Mouse (Mus musculus): ENCODE measurements around the gene Mapkapk3.
"Not testable (repeated sequence)": the region's sequence is repeated elsewhere in the genome, so short reads cannot be mapped to it uniquely, and the experiment has no call there.

The Mapkapk3 gene

GRCm38 (mm10) chr9:107307099-107307872 lies 17.6 kb upstream of the Mapkapk3 start:
- no peak for DNase-seq (ENCODE audit: low spot score)

GRCm38 (mm10) chr9:107306673-107307072 lies 17.0 kb upstream of the Mapkapk3 start:
- DNase-seq (ENCODE audit: low spot score): not testable (repeated sequence)

GRCm38 (mm10) chr9:107305601-107306542 lies 16.2 kb upstream of the Mapkapk3 start:
- DNase-seq (ENCODE audit: low spot score): no peak

GRCm38 (mm10) chr9:107305012-107305411 lies 15.3 kb upstream of the Mapkapk3 start:
- DNase-seq (ENCODE audit: low spot score): no peak

GRCm38 (mm10) chr9:107304383-107304782 lies 14.7 kb upstream of the Mapkapk3 start:
- DNase-seq (ENCODE audit: low spot score): no peak

GRCm38 (mm10) chr9:107303900-107304299 lies 14.2 kb upstream of the Mapkapk3 start:
- no peak for DNase-seq (ENCODE audit: low spot score)

GRCm38 (mm10) chr9:107303121-107303820 lies 13.6 kb upstream of the Mapkapk3 start:
- no peak for DNase-seq (ENCODE audit: low spot score)

GRCm38 (mm10) chr9:107302592-107302991 lies 12.9 kb upstream of the Mapkapk3 start:
- no peak for DNase-seq (ENCODE audit: low spot score)

- no peak for DNase-seq (ENCODE audit: low spot score)
Measured at GRCm38 (mm10) chr9:107301554-107302331, 12.1 kb upstream of the Mapkapk3 start.

- no peak for DNase-seq (ENCODE audit: low spot score)
Measured at GRCm38 (mm10) chr9:107300224-107300973, 10.7 kb upstream of the Mapkapk3 start.

GRCm38 (mm10) chr9:107299783-107300182 lies 10.1 kb upstream of the Mapkapk3 start:
- no peak for DNase-seq (ENCODE audit: low spot score)

GRCm38 (mm10) chr9:107298876-107299275 lies 9.2 kb upstream of the Mapkapk3 start:
- DNase-seq (ENCODE audit: low spot score): no peak

GRCm38 (mm10) chr9:107298059-107298780 lies 8.5 kb upstream of the Mapkapk3 start:
- peak; percentile 78 for DNase-seq (ENCODE audit: low spot score)

GRCm38 (mm10) chr9:107297658-107298057 lies 8.0 kb upstream of the Mapkapk3 start:
- DNase-seq (ENCODE audit: low spot score): no peak

GRCm38 (mm10) chr9:107297059-107297458 lies 7.4 kb upstream of the Mapkapk3 start:
- no peak for DNase-seq (ENCODE audit: low spot score)

GRCm38 (mm10) chr9:107296501-107296965 lies 6.9 kb upstream of the Mapkapk3 start:
- DNase-seq (ENCODE audit: low spot score): peak; percentile 91

- DNase-seq (ENCODE audit: low spot score): no peak
Measured at GRCm38 (mm10) chr9:107296041-107296440, 6.4 kb upstream of the Mapkapk3 start.

GRCm38 (mm10) chr9:107296016-107296040 lies 6.2 kb upstream of the Mapkapk3 start, which contains the start of gene Cish:
Gene Cish (plus strand): TSS chr9:107296026.
- no peak for DNase-seq (ENCODE audit: low spot score)

GRCm38 (mm10) chr9:107295616-107296015 lies 5.9 kb upstream of the Mapkapk3 start:
- DNase-seq (ENCODE audit: low spot score): no peak

- no peak for DNase-seq (ENCODE audit: low spot score)
Measured at GRCm38 (mm10) chr9:107294249-107294648, 4.6 kb upstream of the Mapkapk3 start.

GRCm38 (mm10) chr9:107290897-107291296 lies 1.2 kb upstream of the Mapkapk3 start:
- DNase-seq (ENCODE audit: low spot score): peak; percentile 80

Measured in testis, postnatal 14 days (tissue).